8 mouse cellular contexts compared by ENCODE assay signal in genomic region chr9:71215248-71216035, GRCm38 (mm10). TPM values are rescaled to one million over a fixed set of nuclear protein-coding genes. Genes with fewer than 3 reads are reported as not detected.
DNase-seq lines count a peak whose midpoint lies in the region; ATAC-seq lines count a peak whose summit lies in the region.

TSS of gene Aldh1a2 (plus strand) at chr9:71215789.

- WGBS in forebrain, embryonic 16.5 days = 1% methylated on average over 87 of the region's 97 CpGs
- WGBS in limb, embryonic 10.5 days = 2% methylated on average over 96 of the region's 97 CpGs
- WGBS in midbrain, embryonic 10.5 days = 2% methylated on average over 84 of the region's 97 CpGs

- H3K4me2 ChIP-seq in forebrain, embryonic 16.5 days (ENCODE audit: low read length) = peak within 1 kb of the TSS; percentile 56

- H3K4me3 ChIP-seq in forebrain, embryonic 16.5 days (replicated peaks; ENCODE audit: low read length) = peak within 1 kb of the TSS; percentile 40
- peak within 1 kb of the TSS; percentile 52 for H3K4me3 ChIP-seq in limb, embryonic 10.5 days
- peak within 1 kb of the TSS; percentile 53 for H3K4me3 ChIP-seq in midbrain, embryonic 10.5 days

- no peaks in the 10 kb centered on the region for H3K36me3 ChIP-seq in forebrain, embryonic 16.5 days (ENCODE audit: control insufficient read depth, insufficient read depth)
- no peaks in the 10 kb centered on the region for H3K36me3 ChIP-seq in limb, embryonic 10.5 days
- H3K36me3 ChIP-seq in midbrain, embryonic 10.5 days = no peaks in the 10 kb centered on the region

- DNase-seq in CD8-positive naive resting alpha-beta T cell, adult 2 months (ENCODE audit: low read depth in 2 of 2, low spot score in 2 of 2) = peak; percentile 3 to 15
- DNase-seq in adrenal gland, adult 8-10 months = peak; percentile 67
- peak; percentile 85 for DNase-seq in limb, embryonic 10.5 days (ENCODE audit: low spot score)
- DNase-seq in midbrain, embryonic 10.5 days (ENCODE audit: low spot score) = peak; percentile 78
- DNase-seq in spleen, postnatal 14 days (ENCODE audit: low spot score in 2 of 2) = peak; percentile 8 to 25
- DNase-seq in MN1 (ENCODE audit: low spot score) = no peak

- H3K27ac ChIP-seq in forebrain, embryonic 16.5 days (ENCODE audit: low read length) = no peak within 1 kb of the TSS
- peak within 1 kb of the TSS; percentile 61 for H3K27ac ChIP-seq in limb, embryonic 10.5 days
- H3K27ac ChIP-seq in midbrain, embryonic 10.5 days (replicated peaks) = no peak within 1 kb of the TSS

- H3K9me3 ChIP-seq in forebrain, embryonic 16.5 days (ENCODE audit: control insufficient read depth, low read length) = no peaks in the 10 kb centered on the region
- H3K9me3 ChIP-seq in limb, embryonic 10.5 days (replicated peaks) = no peaks in the 10 kb centered on the region
- H3K9me3 ChIP-seq in midbrain, embryonic 10.5 days (replicated peaks) = no peaks in the 10 kb centered on the region

- ATAC-seq in forebrain, embryonic 16.5 days = peak; percentile 69
- ATAC-seq in hematopoietic stem cell, adult 5-6 weeks (replicated peaks in 1 of 2; ENCODE audit: insufficient read depth in 1 of 2, low FRiP score in 2 of 2, low TSS enrichment in 1 of 2, low read depth in 1 of 2, poor library complexity in 2 of 2, severe bottlenecking in 2 of 2) = peak; percentile 57 to 60; a peak in 3 of 4 replicates

- H3K4me1 ChIP-seq in forebrain, embryonic 16.5 days (replicated peaks; ENCODE audit: control insufficient read depth, insufficient read depth, low read length) = peaks cover 13% of the 10 kb centered on the region
- peaks cover 19% of the 10 kb centered on the region for H3K4me1 ChIP-seq in limb, embryonic 10.5 days
- H3K4me1 ChIP-seq in midbrain, embryonic 10.5 days = peaks cover 16% of the 10 kb centered on the region

- H3K9ac ChIP-seq in forebrain, embryonic 16.5 days (replicated peaks; ENCODE audit: low read depth, low read length) = peak within 1 kb of the TSS; percentile 39

- H3K27me3 ChIP-seq in forebrain, embryonic 16.5 days (replicated peaks; ENCODE audit: control insufficient read depth, insufficient read depth, low read length) = peaks cover 54% of the 10 kb centered on the region
- peaks cover 85% of the 10 kb centered on the region for H3K27me3 ChIP-seq in limb, embryonic 10.5 days (ENCODE audit: low read depth, poor library complexity, severe bottlenecking)
- H3K27me3 ChIP-seq in midbrain, embryonic 10.5 days (ENCODE audit: low read depth, poor library complexity, severe bottlenecking) = peaks cover 77% of the 10 kb centered on the region

RNA-seq across cellular contexts. Expression of gene Aldh1a2, which starts in this region (rescaled TPM):
- 10 to 100 TPM; 53.9 to 84.0 (median 63.2) TPM for total RNA-seq in adrenal gland, adult 8-10 months (2022)
- polyA plus RNA-seq in forebrain, embryonic 16.5 days (2015; fragmentation: Nextera tagmentation; extraction: Ambion mirVana) = 13.1 and 20.0 TPM in 2 replicates
- 1.2 TPM in 1 of 2 replicates, not detected in the other for total RNA-seq in hematopoietic stem cell, adult 5-6 weeks (2017)
- polyA plus RNA-seq in limb, embryonic 10.5 days (2016; fragmentation: Nextera tagmentation; extraction: Ambion mirVana) = 20.4 and 23.7 TPM in 2 replicates
- polyA plus RNA-seq in midbrain, embryonic 10.5 days (2016; fragmentation: Nextera tagmentation; extraction: Ambion mirVana) = 0.57 and 0.81 TPM in 2 replicates

Comparison
In these comparisons a context has a peak if more than half of its experiments do, and no peak if none do; other contexts are left out.
1. RNA of gene Aldh1a2 (total RNA-seq): 53.9 to 84.0 TPM in adrenal gland, adult 8-10 months; 1.2 TPM in hematopoietic stem cell, adult 5-6 weeks; every median in the first group is over 10 times any median in the second.
2. Peak in DNase-seq and H3K4me3 ChIP-seq in midbrain, embryonic 10.5 days; RNA of the gene not detected or under 1 TPM.
3. Peak in every context shown above with its lines, with median percentiles within 50 percentile points of each other: H3K4me3 ChIP-seq.